Mouse (Mus musculus): ENCODE measurements around the gene Haus8. TPM values are rescaled to one million over a fixed set of nuclear protein-coding genes. Genes with fewer than 3 reads are reported as not detected.
"Not testable (repeated sequence)": the region's sequence is repeated elsewhere in the genome, so short reads cannot be mapped to it uniquely, and the experiment has no call there.

Haus8 gene
- total RNA-seq (2014; fragmentation: Nextera tagmentation) (17.7 and 36.8 TPM in 2 replicates), total RNA-seq (2017) (55.1 and 56.2 TPM in 2 replicates)

- ATAC-seq (replicated peaks; ENCODE audit: poor library complexity, severe bottlenecking): peak; percentile 91
Observed at GRCm38 (mm10) chr8:71272286-71273150, at the start of gene Haus8, which contains the start of gene Myo9b. TSS of gene Haus8 (minus strand) at chr8:71272934. TSS of gene Myo9b (plus strand) at chr8:71272714.

GRCm38 (mm10) chr8:71319760-71320159, 47.0 kb upstream of the Haus8 start:
- ATAC-seq (replicated peaks; ENCODE audit: poor library complexity, severe bottlenecking): not testable (repeated sequence)

GRCm38 (mm10) chr8:71318610-71319009, 45.9 kb upstream of the Haus8 start:
- not testable (repeated sequence) for ATAC-seq (replicated peaks; ENCODE audit: poor library complexity, severe bottlenecking)

- ATAC-seq (replicated peaks; ENCODE audit: poor library complexity, severe bottlenecking): no peak; the same call in 1 of the 2 replicates
Observed at GRCm38 (mm10) chr8:71316486-71317031, 43.8 kb upstream of the Haus8 start.

- no peak for ATAC-seq (replicated peaks; ENCODE audit: poor library complexity, severe bottlenecking)
Observed at GRCm38 (mm10) chr8:71315972-71316371, 43.2 kb upstream of the Haus8 start.

GRCm38 (mm10) chr8:71313951-71314350, 41.2 kb upstream of the Haus8 start:
- no peak for ATAC-seq (replicated peaks; ENCODE audit: poor library complexity, severe bottlenecking)

- no peak for ATAC-seq (replicated peaks; ENCODE audit: poor library complexity, severe bottlenecking)
Observed at GRCm38 (mm10) chr8:71312700-71313099, 40.0 kb upstream of the Haus8 start.

- ATAC-seq (replicated peaks; ENCODE audit: poor library complexity, severe bottlenecking): peak; percentile 36; the same call in 1 of the 2 replicates
Observed at GRCm38 (mm10) chr8:71310446-71310845, 37.7 kb upstream of the Haus8 start.

GRCm38 (mm10) chr8:71307913-71308312, 35.2 kb upstream of the Haus8 start:
- no peak for ATAC-seq (replicated peaks; ENCODE audit: poor library complexity, severe bottlenecking)

GRCm38 (mm10) chr8:71307371-71307770, 34.6 kb upstream of the Haus8 start:
- ATAC-seq (replicated peaks; ENCODE audit: poor library complexity, severe bottlenecking): no peak

- ATAC-seq (replicated peaks; ENCODE audit: poor library complexity, severe bottlenecking): no peak
Observed at GRCm38 (mm10) chr8:71305988-71306387, 33.3 kb upstream of the Haus8 start.

GRCm38 (mm10) chr8:71303632-71304031, 30.9 kb upstream of the Haus8 start:
- ATAC-seq (replicated peaks; ENCODE audit: poor library complexity, severe bottlenecking): no peak

- ATAC-seq (replicated peaks; ENCODE audit: poor library complexity, severe bottlenecking): no peak
Observed at GRCm38 (mm10) chr8:71302788-71303187, 30.1 kb upstream of the Haus8 start.

- ATAC-seq (replicated peaks; ENCODE audit: poor library complexity, severe bottlenecking): no peak
Observed at GRCm38 (mm10) chr8:71299716-71300115, 27.0 kb upstream of the Haus8 start.

GRCm38 (mm10) chr8:71297439-71297838, 24.7 kb upstream of the Haus8 start:
- ATAC-seq (replicated peaks; ENCODE audit: poor library complexity, severe bottlenecking): no peak

- peak; percentile 23 for ATAC-seq (replicated peaks; ENCODE audit: poor library complexity, severe bottlenecking)
Observed at GRCm38 (mm10) chr8:71296784-71297183, 24.1 kb upstream of the Haus8 start.

GRCm38 (mm10) chr8:71296188-71296621, 23.5 kb upstream of the Haus8 start:
- ATAC-seq (replicated peaks; ENCODE audit: poor library complexity, severe bottlenecking): peak; percentile 81

GRCm38 (mm10) chr8:71293930-71294329, 21.2 kb upstream of the Haus8 start:
- peak; percentile 54 for ATAC-seq (replicated peaks; ENCODE audit: poor library complexity, severe bottlenecking)

- ATAC-seq (replicated peaks; ENCODE audit: poor library complexity, severe bottlenecking): no peak
Observed at GRCm38 (mm10) chr8:71291351-71291750, 18.6 kb upstream of the Haus8 start.

GRCm38 (mm10) chr8:71290911-71291310, 18.2 kb upstream of the Haus8 start:
- ATAC-seq (replicated peaks; ENCODE audit: poor library complexity, severe bottlenecking): no peak

- no peak for ATAC-seq (replicated peaks; ENCODE audit: poor library complexity, severe bottlenecking)
Observed at GRCm38 (mm10) chr8:71290211-71290610, 17.5 kb upstream of the Haus8 start.

All from granulocyte monocyte progenitor cell, adult 5-6 weeks (primary cell).